Mouse (Mus musculus): ENCODE results near the gene Gabpb2.

DNA sequence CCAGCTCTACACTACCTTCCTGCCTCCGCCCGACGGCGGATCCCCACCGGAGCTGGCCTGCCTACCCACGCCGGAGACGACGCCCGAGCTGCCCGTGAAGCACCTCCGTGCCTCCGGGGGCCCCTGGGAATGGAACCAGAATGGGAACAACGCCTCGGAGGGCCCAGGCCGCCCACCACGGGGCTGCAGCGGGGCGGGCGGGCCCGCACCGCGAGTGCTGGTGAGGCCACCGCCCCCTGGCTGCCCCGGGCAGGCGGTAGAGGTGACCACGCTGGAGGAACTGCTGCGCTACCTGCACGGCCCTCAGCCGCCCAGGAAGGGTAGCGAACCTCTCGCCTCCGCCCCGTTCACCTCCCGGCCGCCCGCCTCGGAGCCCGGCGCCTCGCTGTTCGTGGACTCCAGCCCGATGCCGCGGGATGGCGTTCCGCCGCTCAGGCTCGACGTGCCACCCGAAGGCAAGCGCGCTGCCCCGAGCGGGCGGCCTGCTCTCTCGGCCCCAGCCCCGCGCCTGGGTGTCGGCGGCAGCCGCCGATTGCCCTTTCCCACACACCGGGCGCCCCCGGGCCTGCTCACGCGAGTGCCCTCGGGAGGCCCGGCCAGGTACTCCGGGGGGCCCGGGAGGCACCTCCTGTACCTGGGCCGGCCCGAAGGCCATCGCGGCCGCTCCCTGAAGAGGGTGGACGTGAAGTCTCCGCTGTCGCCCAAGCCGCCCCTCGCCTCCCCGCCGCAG is 45.0 kb downstream of the Gabpb2 start:
- TF ChIP-seq CTCF (IDR thresholded peaks at IDR 0.05) (no peak), POLR2A (IDR thresholded peaks at IDR 0.05; ENCODE audit: insufficient read depth, low read depth, low read length) (no peak), EP300 (IDR thresholded peaks at IDR 0.05; ENCODE audit: insufficient read depth, low read depth, low read length) (no peak)

Data from heart, adult 2 months (tissue).